Comparison of ENCODE assay signal across 12 mouse cellular contexts in genomic region chr5:114592463-114593160, GRCm38 (mm10). TPM values are rescaled to one million over a fixed set of nuclear protein-coding genes. Genes with fewer than 3 reads are reported as not detected.
DNase-seq lines count a peak whose midpoint lies in the region; ATAC-seq and TF ChIP-seq lines count a peak whose summit lies in the region.
"Had no signal": no experiment of that assay in that cellular context is flagged by ENCODE, and none has a peak within 500 bp of the region (broad histone marks: within the 10 kb centered on the region; RNA-seq: fewer than 3 reads in every experiment).

No protein-coding gene starts in this region.

- no peaks in the 10 kb centered on the region for H3K36me3 ChIP-seq in kidney, postnatal 0 days (ENCODE audit: insufficient read depth, low read length)
- H3K36me3 ChIP-seq in embryonic facial prominence, embryonic 14.5 days (ENCODE audit: control insufficient read depth, insufficient read depth, low read length) = no peaks in the 10 kb centered on the region
- peaks cover 7% of the 10 kb centered on the region; the same call in 1 of the 2 replicates for H3K36me3 ChIP-seq in hindbrain, embryonic 14.5 days (replicated peaks; ENCODE audit: control insufficient read depth, insufficient read depth)
- H3K36me3 ChIP-seq in midbrain, postnatal 0 days (ENCODE audit: insufficient read depth, low read length) = peaks cover 7% of the 10 kb centered on the region
- no peaks in the 10 kb centered on the region for H3K36me3 ChIP-seq in lung, postnatal 0 days (ENCODE audit: insufficient read depth, low read length)

- no peak for ATAC-seq in kidney, postnatal 0 days (replicated peaks; ENCODE audit: low FRiP score, low read depth)
- no peak for ATAC-seq in embryonic facial prominence, embryonic 14.5 days (ENCODE audit: low read depth)
- ATAC-seq in hindbrain, embryonic 14.5 days (ENCODE audit: low FRiP score) = 0 out of 2 replicates have a peak, but pooled peaks have one; percentile 17
- no peak for ATAC-seq in midbrain, postnatal 0 days (ENCODE audit: low FRiP score)
- ATAC-seq in lung, postnatal 0 days = no peak

- no peaks in the 10 kb centered on the region for H3K27me3 ChIP-seq in kidney, postnatal 0 days (ENCODE audit: insufficient read depth, low read length)
- H3K27me3 ChIP-seq in embryonic facial prominence, embryonic 14.5 days (replicated peaks; ENCODE audit: control insufficient read depth, insufficient read depth, low read length) = no peaks in the 10 kb centered on the region
- H3K27me3 ChIP-seq in hindbrain, embryonic 14.5 days (ENCODE audit: control insufficient read depth, insufficient read depth, low read length) = no peaks in the 10 kb centered on the region
- H3K27me3 ChIP-seq in midbrain, postnatal 0 days (ENCODE audit: insufficient read depth, low read length) = no peaks in the 10 kb centered on the region
- no peaks in the 10 kb centered on the region for H3K27me3 ChIP-seq in lung, postnatal 0 days (replicated peaks; ENCODE audit: insufficient read depth, low read length)

- TF ChIP-seq CTCF in kidney, postnatal 0 days (IDR thresholded peaks at IDR 0.05; ENCODE audit: low read depth) = no peak
- TF ChIP-seq CTCF in midbrain, postnatal 0 days (IDR thresholded peaks at IDR 0.05) = no peak
- no peak for TF ChIP-seq CTCF in lung, postnatal 0 days (IDR thresholded peaks at IDR 0.05)

- no peak for DNase-seq in kidney, postnatal 0 days (ENCODE audit: low spot score)
- DNase-seq in kidney, adult 18-20 months = no peak
- DNase-seq in embryonic facial prominence, embryonic 14.5 days (ENCODE audit: low spot score) = no peak
- no peak for DNase-seq in hindbrain, embryonic 14.5 days (ENCODE audit: low spot score)
- DNase-seq in midbrain, postnatal 0 days (ENCODE audit: low spot score) = no peak
- DNase-seq in urinary bladder, postnatal 10 days (ENCODE audit: low spot score) = no peak
- DNase-seq in thymus, postnatal 0 days (ENCODE audit: low spot score) = no peak
- no peak for DNase-seq in lung, postnatal 0 days (ENCODE audit: low spot score)
- DNase-seq: gastrocnemius, postnatal 36 days; heart, postnatal 10 days; lung, embryonic 14.5 days had no signal

- peaks cover 84% of the 10 kb centered on the region for H3K4me1 ChIP-seq in kidney, postnatal 0 days (replicated peaks; ENCODE audit: insufficient read depth, low read length)
- H3K4me1 ChIP-seq in embryonic facial prominence, embryonic 14.5 days (ENCODE audit: control insufficient read depth, insufficient read depth, low read length) = peaks cover 24% of the 10 kb centered on the region; the same call in 1 of the 2 replicates
- peaks cover 68% of the 10 kb centered on the region for H3K4me1 ChIP-seq in hindbrain, embryonic 14.5 days (replicated peaks; ENCODE audit: control insufficient read depth, insufficient read depth, low read length)
- H3K4me1 ChIP-seq in midbrain, postnatal 0 days (ENCODE audit: insufficient read depth, low read length) = peaks cover 34% of the 10 kb centered on the region
- peaks cover 43% of the 10 kb centered on the region for H3K4me1 ChIP-seq in lung, postnatal 0 days (ENCODE audit: insufficient read depth, low read depth, low read length)

- no peak overlapping the region for H3K4me3 ChIP-seq in kidney, postnatal 0 days (replicated peaks; ENCODE audit: low read depth, low read length)
- H3K4me3 ChIP-seq in embryonic facial prominence, embryonic 14.5 days (ENCODE audit: low read depth, low read length) = no peak overlapping the region
- no peak overlapping the region for H3K4me3 ChIP-seq in hindbrain, embryonic 14.5 days (replicated peaks; ENCODE audit: low read length)
- no peak overlapping the region for H3K4me3 ChIP-seq in midbrain, postnatal 0 days (ENCODE audit: low read depth, low read length)
- H3K4me3 ChIP-seq in lung, postnatal 0 days (ENCODE audit: low read depth, low read length) = no peak overlapping the region
- H3K4me3 ChIP-seq: myocyte had no signal

- WGBS in kidney, postnatal 0 days = 63% methylated on average over 19 of the region's 19 CpGs
- 37% methylated on average over 19 of the region's 19 CpGs for WGBS in embryonic facial prominence, embryonic 14.5 days
- 36% methylated on average over 19 of the region's 19 CpGs for WGBS in hindbrain, embryonic 14.5 days
- WGBS in midbrain, postnatal 0 days = 34% methylated on average over 19 of the region's 19 CpGs
- WGBS in lung, postnatal 0 days = 63% methylated on average over 19 of the region's 19 CpGs

- H3K27ac ChIP-seq in kidney, postnatal 0 days = 0 out of 2 replicates have a peak overlapping the region, but pooled peaks have one; percentile 95
- no peak overlapping the region for H3K27ac ChIP-seq in embryonic facial prominence, embryonic 14.5 days (replicated peaks; ENCODE audit: low read depth, low read length)
- peak overlapping the region; percentile 63 for H3K27ac ChIP-seq in hindbrain, embryonic 14.5 days
- 0 out of 2 replicates have a peak overlapping the region, but pooled peaks have one; percentile 18 for H3K27ac ChIP-seq in midbrain, postnatal 0 days (ENCODE audit: low read depth, low read length)
- no peak overlapping the region for H3K27ac ChIP-seq in lung, postnatal 0 days (ENCODE audit: low read length)

- no peak overlapping the region for H3K9ac ChIP-seq in kidney, postnatal 0 days (ENCODE audit: low read depth, low read length)
- H3K9ac ChIP-seq in embryonic facial prominence, embryonic 14.5 days (ENCODE audit: low read depth, low read length) = no peak overlapping the region
- H3K9ac ChIP-seq in hindbrain, embryonic 14.5 days = peak overlapping the region; percentile 43; the same call in 1 of the 2 replicates
- 0 out of 2 replicates have a peak overlapping the region, but pooled peaks have one; percentile 4 for H3K9ac ChIP-seq in midbrain, postnatal 0 days (replicated peaks; ENCODE audit: low read length, poor library complexity, severe bottlenecking)
- no peak overlapping the region for H3K9ac ChIP-seq in lung, postnatal 0 days (replicated peaks; ENCODE audit: low read depth)
- H3K9ac ChIP-seq: lung, embryonic 14.5 days had no signal

- no peak for TF ChIP-seq EP300 in lung, postnatal 0 days (IDR thresholded peaks at IDR 0.05)

- no peak overlapping the region for H3K4me2 ChIP-seq in kidney, postnatal 0 days (ENCODE audit: low read length)
- H3K4me2 ChIP-seq in embryonic facial prominence, embryonic 14.5 days (ENCODE audit: low read depth, low read length) = peak overlapping the region; percentile 17
- H3K4me2 ChIP-seq in hindbrain, embryonic 14.5 days (replicated peaks) = peak overlapping the region; percentile 17; the same call in 1 of the 2 replicates
- no peak overlapping the region for H3K4me2 ChIP-seq in midbrain, postnatal 0 days (ENCODE audit: low read depth, low read length, poor library complexity, severe bottlenecking)
- H3K4me2 ChIP-seq in lung, postnatal 0 days (replicated peaks; ENCODE audit: low read depth, low read length) = no peak overlapping the region
- H3K4me2 ChIP-seq: lung, embryonic 14.5 days had no signal

- H3K9me3 ChIP-seq in kidney, postnatal 0 days (replicated peaks; ENCODE audit: low read length) = no peaks in the 10 kb centered on the region
- no peaks in the 10 kb centered on the region for H3K9me3 ChIP-seq in embryonic facial prominence, embryonic 14.5 days (ENCODE audit: control insufficient read depth, low read length)
- H3K9me3 ChIP-seq in hindbrain, embryonic 14.5 days (ENCODE audit: control insufficient read depth, low read length) = no peaks in the 10 kb centered on the region
- H3K9me3 ChIP-seq in midbrain, postnatal 0 days (ENCODE audit: low read length) = no peaks in the 10 kb centered on the region
- no peaks in the 10 kb centered on the region for H3K9me3 ChIP-seq in lung, postnatal 0 days (ENCODE audit: low read length)

RNA-seq across cellular contexts. Expression of gene Fam222a, which starts 24.8 kb away (rescaled TPM):
- 5.0 and 5.8 TPM in 2 replicates for polyA plus RNA-seq in kidney, postnatal 0 days (2015; fragmentation: Nextera tagmentation; extraction: Ambion mirVana)
- polyA plus RNA-seq in embryonic facial prominence, embryonic 14.5 days (2014; fragmentation: Nextera tagmentation; extraction: Ambion mirVana) = 1.4 and 1.6 TPM in 2 replicates
- 6.6 and 6.7 TPM in 2 replicates for polyA plus RNA-seq in hindbrain, embryonic 14.5 days (2014; fragmentation: Nextera tagmentation; extraction: Ambion mirVana)
- 5.6 and 10.4 TPM in 2 replicates for total RNA-seq in midbrain, postnatal 0 days (2014; rRNA removed)
- polyA plus RNA-seq in midbrain, postnatal 0 days (2015; fragmentation: Nextera tagmentation; extraction: Ambion mirVana) = 3.5 and 4.2 TPM in 2 replicates
- 1.6 and 2.3 TPM in 2 replicates for polyA plus RNA-seq in thymus, postnatal 0 days (2015; fragmentation: Nextera tagmentation; extraction: Ambion mirVana)
- polyA plus RNA-seq in lung, postnatal 0 days (2015; fragmentation: Nextera tagmentation; extraction: Ambion mirVana) = 1.9 and 2.3 TPM in 2 replicates

Comparison
In these comparisons a context has a peak if more than half of its experiments do, and no peak if none do; other contexts are left out.
1. H3K27ac ChIP-seq: peak in kidney, postnatal 0 days (single experiment), hindbrain, embryonic 14.5 days (single experiment) and midbrain, postnatal 0 days (single experiment); none in embryonic facial prominence, embryonic 14.5 days (single experiment) and lung, postnatal 0 days (single experiment).
2. H3K4me2 ChIP-seq: peak in embryonic facial prominence, embryonic 14.5 days (single experiment) and hindbrain, embryonic 14.5 days (single experiment); none in kidney, postnatal 0 days (single experiment), midbrain, postnatal 0 days (single experiment) and lung, postnatal 0 days (single experiment).
3. H3K9ac ChIP-seq: peak in hindbrain, embryonic 14.5 days (single experiment) and midbrain, postnatal 0 days (single experiment); none in kidney, postnatal 0 days (single experiment), embryonic facial prominence, embryonic 14.5 days (single experiment) and lung, postnatal 0 days (single experiment).